Mouse (Mus musculus): Measurements from ENCODE around the gene Hopx.

Hopx gene

GRCm38 (mm10) chr5:77071626-77072025 is 43.3 kb downstream of the Hopx start:
- DNase-seq (ENCODE audit: low read depth, low spot score), result peak; percentile 15

GRCm38 (mm10) chr5:77070987-77071386 is 43.9 kb downstream of the Hopx start:
- peak; percentile 32 for DNase-seq (ENCODE audit: low read depth, low spot score)

GRCm38 (mm10) chr5:77067321-77067720 is 47.6 kb downstream of the Hopx start:
- no peak for DNase-seq (ENCODE audit: low read depth, low spot score)

- DNase-seq (ENCODE audit: low read depth, low spot score), result peak; percentile 75
These were observed 53.4 kb downstream of the Hopx start for GRCm38 (mm10) chr5:77061372-77062038.

GRCm38 (mm10) chr5:77060363-77060762 is 54.6 kb downstream of the Hopx start:
- no peak for DNase-seq (ENCODE audit: low read depth, low spot score)

- DNase-seq (ENCODE audit: low read depth, low spot score), result no peak
These were observed 58.0 kb downstream of the Hopx start for GRCm38 (mm10) chr5:77056881-77057440.

- DNase-seq (ENCODE audit: low read depth, low spot score), result no peak
These were observed 62.3 kb downstream of the Hopx start for GRCm38 (mm10) chr5:77052616-77053015.

- no peak for DNase-seq (ENCODE audit: low read depth, low spot score)
These were observed 70.6 kb downstream of the Hopx start for GRCm38 (mm10) chr5:77044362-77044761.

GRCm38 (mm10) chr5:77039391-77039790 is 75.5 kb downstream of the Hopx start:
- no peak for DNase-seq (ENCODE audit: low read depth, low spot score)

- no peak for DNase-seq (ENCODE audit: low read depth, low spot score)
These were observed 76.5 kb downstream of the Hopx start for GRCm38 (mm10) chr5:77038451-77038850.

All from CD4-positive, CD25-positive, alpha-beta regulatory T cell, adult 2 months (primary cell).